Mouse (Mus musculus) right cerebral cortex, adult 18-20 months (tissue): ENCODE results near the gene Smndc1.

ENCODE experiments used
- DNase-seq: peaks from one replicate; pipeline ENCODE4 v3.0.0; 2022; ENCODE audit warnings: mixed read lengths

Smndc1 gene

GRCm38 (mm10) chr19:53335241-53335640, 55.1 kb downstream of the Smndc1 start:
- no peak for DNase-seq

- no peak for DNase-seq
Observed at GRCm38 (mm10) chr19:53333730-53334129, 56.6 kb downstream of the Smndc1 start.

- no peak for DNase-seq
Observed at GRCm38 (mm10) chr19:53331882-53332500, 58.4 kb downstream of the Smndc1 start.

GRCm38 (mm10) chr19:53329992-53330381, 60.4 kb downstream of the Smndc1 start:
- peak; percentile 76 for DNase-seq
